Mouse (Mus musculus) G1E-ER4 (cell line): ENCODE results near the gene Car4. TPM values are rescaled to one million over a fixed set of nuclear protein-coding genes. Genes with fewer than 3 reads are reported as not detected.

ENCODE experiments used
- GATA1 ChIP-seq: IDR thresholded peaks from one replicate; pipeline ENCODE4 v1.8.0; 2012; ENCODE audit warnings: low read length, inconsistent platforms
- polyA plus RNA-seq: library from polyadenylated mRNA; stranded (reverse); fragments of >175 nt; gene quantifications from 2 replicates; pipeline ENCODE4 v1.2.3, GENCODE M21; 2012

The Car4 gene
- polyA plus RNA-seq, 1 experiment = not detected

DNA sequence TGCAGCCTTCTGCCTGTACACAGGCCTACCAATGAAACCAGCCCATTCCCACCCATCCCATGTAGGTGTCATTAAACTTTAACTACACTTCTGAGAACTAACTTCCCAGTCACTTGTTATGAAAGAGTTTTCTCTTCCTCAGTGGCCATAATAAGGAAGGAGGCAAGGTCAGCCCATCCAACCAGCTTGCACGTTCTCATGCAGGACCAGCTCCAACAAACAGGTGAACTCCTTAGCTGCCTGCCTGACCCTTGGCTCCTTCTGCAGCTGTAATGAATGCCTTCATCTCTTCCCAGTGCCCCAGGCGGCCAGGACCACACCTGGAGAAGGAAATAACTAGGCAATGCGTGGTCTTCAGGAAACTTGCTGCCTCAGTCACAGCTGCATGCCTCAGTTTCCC lies 11.7 kb upstream of the Car4 start:
- TF ChIP-seq GATA1 = no peak

DNA sequence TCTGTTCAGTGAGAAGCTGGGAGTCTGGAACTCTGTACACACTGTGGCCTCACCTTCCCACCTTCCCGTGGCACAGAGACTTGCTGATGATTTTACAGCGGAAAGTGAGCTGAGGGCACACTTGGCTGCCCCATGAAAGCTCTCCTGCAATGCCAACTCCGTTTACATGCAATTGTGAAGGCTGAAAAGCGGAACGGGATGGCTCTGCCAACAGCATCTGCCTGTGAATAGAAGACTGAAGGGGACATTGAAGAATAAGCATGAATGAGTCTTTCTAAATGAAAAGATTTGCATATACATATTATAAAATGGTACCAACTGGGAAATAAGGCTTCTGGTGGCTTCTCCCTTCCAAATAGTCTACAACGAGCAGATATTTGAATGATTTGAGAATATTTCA lies 10.4 kb upstream of the Car4 start:
- TF ChIP-seq GATA1 = no peak

DNA sequence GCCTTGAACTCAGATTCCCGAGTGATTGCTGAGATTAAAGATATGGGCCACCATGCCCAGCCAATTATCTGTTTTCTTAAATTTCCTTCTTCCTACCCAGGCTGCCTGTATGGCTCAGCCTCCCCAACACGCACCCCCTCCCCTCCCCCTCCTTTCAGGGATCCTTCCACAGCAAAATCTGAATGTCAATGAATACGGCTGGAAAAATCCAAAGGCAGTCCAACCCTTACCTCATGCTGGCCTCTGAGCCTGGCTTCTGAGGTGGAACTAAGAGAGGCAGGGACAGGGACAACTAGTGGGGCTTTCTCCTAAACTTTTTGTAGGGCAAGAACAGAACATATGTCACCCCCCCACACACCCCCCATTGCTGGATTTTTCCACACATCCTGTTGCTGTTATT lies 9.5 kb upstream of the Car4 start:
- no peak for TF ChIP-seq GATA1

DNA sequence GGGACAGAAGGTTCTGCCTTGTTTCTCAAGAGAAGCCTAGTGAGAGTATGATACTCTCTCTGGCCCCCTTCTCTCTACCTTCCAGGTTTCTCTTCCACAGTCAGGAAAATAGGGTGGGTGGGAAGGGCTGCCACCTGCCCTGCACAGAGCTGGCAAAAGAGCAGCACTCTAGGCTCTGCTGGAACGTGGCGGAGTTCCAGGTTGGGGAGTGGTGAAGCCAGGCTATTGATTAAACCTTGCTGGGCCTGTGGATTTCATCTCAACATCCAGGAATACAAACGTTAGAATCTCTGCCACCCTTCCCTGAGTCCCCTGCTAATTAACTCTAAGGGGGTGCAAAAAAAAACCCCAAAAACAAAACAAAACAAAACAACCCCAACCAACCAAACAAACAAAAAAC lies 9.1 kb upstream of the Car4 start:
- TF ChIP-seq GATA1 = no peak

DNA sequence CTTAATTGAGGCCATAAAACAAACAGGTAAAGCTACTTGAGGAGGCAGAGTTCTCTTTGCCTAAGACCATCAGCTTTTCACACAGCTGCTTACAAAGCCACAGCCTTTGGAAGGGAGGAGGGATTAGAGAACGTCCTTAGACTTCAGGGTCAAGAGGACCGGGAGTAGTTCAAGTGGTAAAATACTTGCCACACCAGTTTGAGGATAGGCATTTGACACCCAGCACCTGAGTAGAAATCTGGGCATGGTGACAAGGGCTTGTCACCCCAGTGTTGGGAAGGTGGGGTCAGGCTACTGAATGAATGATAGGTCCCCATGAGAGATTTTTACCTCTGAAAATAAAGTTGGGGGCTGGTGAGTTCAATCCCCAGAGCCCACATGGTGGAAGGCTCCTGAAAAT lies 5.0 kb upstream of the Car4 start:
- TF ChIP-seq GATA1 = no peak

DNA sequence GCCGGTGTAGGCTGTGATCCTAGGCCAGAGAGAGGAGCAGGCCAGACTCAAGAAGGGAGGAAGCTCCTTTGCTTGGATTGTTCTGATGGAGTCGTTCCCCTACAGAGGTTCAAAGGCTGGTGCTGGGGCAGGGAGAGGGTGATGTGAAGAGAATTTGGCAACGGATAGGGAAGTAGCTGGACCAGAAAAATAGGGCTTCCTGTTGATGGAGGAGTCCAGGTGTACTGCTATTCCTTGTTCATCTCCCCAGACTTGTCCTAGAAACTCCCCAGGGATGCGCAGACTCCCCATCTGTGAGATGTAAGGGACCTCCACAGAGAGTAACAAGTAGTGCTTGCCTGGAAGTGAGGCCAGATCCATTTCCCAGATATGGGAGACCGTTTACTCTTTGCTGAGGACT lies 1.2 kb upstream of the Car4 start:
- TF ChIP-seq GATA1 = no peak

DNA sequence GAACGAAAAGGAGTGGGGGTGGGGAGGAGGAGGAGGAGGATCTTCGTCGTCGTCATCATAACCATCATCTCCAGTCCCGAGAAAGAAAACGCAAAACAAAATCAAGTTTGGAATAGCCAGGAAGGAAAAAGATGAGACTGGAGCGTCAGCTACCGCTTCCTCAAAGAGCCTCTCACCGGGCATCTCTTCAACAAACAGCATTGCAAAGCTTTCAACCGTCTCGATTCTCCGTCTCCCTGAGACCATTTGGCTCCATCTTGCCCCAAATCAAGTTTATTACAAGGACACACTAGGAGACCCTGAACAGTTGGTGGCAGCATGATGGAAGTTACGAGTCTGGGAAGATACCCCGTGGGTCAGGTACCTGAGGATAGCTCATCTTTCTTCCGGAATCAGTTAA lies 415 bp upstream of the Car4 start:
- no peak for TF ChIP-seq GATA1

DNA sequence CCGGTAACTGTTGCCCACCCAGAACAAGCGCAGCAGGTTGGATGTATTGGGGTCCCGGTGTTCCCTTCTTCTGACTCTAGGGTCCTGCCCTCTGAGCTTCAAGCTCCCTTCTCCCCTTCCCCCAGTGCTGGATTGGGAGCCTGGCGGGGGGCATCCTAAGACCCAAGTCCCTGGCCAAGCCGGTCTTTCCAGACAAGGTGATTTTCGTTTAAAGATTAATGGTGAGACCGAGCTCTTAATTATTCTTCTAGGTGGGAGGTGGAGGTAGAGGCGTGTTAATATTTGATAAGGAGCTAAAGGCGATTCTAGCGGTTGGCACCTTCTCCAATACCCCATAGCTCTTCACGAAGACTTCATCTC lies 665 bp downstream of the Car4 start:
- TF ChIP-seq GATA1 = no peak

DNA sequence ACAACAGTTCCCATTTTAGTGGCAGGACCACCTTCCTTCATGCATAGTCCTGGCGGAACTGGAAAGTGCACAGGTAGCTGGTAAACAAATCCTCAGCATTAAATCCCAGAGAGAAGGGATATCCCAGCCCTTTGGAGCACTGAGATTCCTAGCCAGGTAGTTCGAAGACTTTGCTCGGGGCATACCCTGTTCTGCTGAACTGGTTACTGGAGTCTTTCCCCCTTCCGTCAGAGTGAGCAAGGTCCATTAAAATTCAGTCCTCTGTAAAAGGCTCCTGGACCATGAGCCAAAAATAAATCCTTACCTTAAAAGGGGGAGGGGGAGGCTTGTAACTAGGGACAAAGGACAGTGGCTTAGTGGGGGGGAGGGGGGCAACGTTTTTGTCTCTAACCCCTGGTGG lies 1.6 kb downstream of the Car4 start:
- TF ChIP-seq GATA1 = no peak

DNA sequence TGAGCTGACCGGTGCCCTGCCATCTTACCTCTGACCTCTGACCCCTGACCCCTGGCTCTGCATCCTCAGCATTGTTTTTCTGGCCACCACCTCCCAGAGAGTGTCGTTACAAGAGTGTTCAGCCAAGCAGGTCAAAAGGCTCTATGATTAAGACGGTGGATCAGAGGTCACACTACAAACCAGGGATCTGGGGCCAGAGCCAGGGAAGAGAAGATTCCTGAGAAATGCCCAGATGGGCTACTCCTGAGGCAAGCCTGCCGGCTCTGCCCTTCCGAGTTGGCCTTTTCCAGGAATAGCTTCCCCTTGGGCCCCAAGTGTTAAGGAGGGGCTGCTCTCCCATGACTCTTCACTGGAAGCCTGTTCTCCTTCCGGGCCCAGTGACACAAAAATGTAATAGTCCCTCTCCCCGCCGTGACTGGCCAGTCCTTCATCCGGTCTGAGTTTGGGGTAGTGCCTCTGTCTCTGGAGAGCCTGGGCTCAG lies 2.2 kb downstream of the Car4 start:
- TF ChIP-seq GATA1 = no peak

DNA sequence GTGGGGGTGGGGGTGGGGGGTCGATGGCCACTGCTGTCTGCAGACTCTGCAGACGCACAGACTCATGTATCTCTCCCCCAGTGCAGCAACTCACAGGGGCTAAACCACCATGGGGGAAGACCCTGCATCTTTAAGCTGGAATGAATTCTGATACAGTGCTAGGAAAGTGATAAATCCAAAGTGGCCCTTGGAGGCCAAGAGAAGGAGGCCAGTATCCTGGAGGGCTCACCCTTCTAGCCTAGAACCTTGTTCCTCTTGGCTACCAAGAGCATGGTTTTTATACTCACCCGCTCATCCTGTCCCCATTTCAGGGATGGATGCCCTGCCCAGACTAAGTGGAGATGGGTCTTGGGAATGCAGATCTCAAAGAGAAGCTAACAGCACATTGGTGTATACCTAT lies 2.7 kb downstream of the Car4 start:
- no peak for TF ChIP-seq GATA1

DNA sequence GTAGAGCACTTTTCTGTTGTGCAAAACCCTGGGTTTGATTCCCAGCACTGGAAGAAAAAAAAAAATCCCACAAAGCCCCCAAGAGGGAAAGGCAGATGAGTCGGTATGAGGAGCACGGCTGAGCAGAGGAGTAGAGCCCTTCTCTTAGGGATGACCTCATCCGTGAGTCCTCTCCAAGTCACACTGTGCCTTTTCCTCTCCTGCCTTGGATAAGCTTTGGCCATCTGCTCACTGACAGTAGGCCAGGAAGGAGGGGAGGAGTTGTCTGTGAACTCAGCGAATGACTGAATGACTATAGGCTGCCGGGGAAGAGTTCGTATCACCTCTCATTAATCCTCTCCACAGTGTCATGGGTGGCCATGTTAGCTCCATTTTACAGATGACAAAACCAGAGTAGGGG lies 3.2 kb downstream of the Car4 start:
- no peak for TF ChIP-seq GATA1

DNA sequence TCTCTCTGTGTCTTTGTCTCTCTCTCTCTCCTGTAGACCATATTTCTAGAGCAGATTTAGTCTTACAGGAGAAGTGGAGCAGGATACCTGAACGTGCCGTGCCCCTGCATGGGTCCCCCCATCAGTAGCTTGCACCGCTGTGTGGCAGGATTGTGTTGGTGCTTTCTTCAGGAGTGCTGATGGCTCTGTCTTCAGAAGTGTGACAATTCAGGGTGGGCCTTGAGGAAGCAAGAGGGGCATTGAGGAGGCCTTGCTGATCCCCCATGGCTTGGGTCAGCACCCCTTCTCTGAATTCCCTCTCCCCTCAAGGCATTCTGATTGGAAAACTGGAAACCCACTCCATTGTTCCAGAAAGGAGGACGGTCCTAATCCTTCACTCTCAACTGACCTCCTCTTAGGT lies 4.0 kb downstream of the Car4 start:
- no peak for TF ChIP-seq GATA1

DNA sequence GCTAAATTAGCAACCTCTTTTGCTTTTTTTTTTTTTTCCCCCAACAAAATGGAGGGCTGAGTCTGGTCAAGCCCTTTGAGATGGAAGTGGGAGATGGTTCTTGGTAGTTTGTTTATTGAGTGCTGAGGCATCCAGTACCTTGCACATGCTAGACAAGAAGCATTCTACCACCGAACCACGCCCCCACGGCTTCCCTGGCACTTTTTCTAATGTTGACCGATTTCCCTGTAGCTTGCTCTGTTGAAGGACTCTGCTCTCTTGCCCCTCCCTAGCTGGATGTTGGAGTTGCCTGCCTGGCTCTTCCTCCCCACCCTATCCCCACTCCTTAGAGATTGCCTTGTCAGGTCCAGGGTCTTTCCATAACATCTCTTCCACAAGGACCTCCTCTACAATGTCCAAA lies 5.0 kb downstream of the Car4 start:
- no peak for TF ChIP-seq GATA1

DNA sequence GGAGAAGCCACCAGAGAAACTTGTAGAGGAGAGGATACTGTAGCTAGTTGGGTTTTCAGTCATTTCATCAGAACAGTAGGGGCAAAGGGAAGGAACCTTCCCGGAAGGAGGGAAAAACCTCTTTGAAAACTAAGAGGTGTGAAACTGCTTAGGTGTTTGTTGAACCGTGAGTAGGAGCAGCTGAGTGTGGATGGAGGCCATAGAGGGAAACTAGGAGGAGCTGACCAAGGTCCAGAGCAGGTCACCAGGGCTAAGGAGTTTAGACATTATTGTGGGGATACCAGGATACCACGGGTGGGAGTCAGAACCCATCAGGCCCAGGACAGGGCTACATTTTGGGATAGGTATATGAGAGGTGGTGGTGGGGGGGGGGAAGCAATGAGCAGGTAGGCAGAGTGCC lies 6.0 kb downstream of the Car4 start:
- TF ChIP-seq GATA1 = no peak

DNA sequence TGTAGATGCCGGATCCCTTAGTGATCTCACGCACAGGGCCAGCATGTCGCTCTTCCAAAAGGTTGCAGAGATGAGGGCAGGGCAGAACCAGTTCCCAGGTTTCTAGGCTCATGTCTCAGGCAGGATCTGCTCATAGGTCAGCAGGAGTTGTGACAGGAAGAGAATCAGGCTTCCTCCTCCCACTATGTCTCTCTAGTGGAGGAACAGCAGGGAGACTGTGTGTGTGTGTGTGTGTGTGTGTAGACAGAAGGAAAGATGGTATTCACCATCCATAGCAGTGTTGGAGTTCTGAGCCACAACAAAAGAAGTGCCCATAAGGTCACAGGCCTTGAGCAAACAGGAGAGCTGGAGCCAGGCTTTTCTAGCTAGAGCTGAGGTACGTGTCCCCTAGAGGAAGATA lies 9.1 kb downstream of the Car4 start:
- no peak for TF ChIP-seq GATA1

DNA sequence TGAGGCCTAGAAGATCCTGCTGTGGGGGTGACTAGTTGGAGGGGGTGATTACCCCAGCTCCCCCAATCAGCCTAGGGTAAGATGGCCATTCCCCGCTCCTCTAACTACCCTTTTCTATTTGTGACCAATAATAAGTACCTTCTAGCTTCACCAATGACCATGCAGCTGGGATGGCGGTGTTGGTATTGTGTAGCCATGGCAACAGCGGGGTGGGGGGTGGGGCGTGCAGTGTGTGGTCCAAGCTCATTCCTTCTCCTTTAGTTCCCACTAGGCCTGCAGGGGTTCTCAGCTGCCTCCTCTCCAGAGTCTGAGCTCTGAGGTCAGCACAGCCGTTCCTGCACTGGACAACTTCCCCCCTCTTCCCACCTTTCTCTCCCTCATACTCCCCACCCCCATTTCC lies 9.5 kb downstream of the Car4 start:
- TF ChIP-seq GATA1 = no peak

DNA sequence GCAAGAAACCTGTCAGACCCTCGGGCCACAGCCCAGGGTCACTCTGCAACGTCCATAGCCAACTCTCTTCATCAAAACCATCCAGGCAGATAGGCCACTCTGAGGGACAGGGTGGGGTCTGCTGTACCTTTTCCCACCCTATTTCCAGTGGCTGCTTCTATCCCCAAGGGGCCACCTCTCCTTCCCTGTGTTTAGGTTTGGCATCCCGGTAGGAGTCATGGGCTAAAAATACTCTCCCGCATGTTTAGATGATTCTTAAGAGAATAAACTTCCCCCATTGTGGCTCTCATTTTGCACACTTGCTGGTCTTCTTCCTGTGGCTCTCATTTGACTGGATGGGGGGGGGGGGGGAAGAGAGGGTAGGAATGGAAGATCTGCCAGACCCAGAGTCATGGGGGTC lies 10.7 kb downstream of the Car4 start:
- TF ChIP-seq GATA1 = no peak

DNA sequence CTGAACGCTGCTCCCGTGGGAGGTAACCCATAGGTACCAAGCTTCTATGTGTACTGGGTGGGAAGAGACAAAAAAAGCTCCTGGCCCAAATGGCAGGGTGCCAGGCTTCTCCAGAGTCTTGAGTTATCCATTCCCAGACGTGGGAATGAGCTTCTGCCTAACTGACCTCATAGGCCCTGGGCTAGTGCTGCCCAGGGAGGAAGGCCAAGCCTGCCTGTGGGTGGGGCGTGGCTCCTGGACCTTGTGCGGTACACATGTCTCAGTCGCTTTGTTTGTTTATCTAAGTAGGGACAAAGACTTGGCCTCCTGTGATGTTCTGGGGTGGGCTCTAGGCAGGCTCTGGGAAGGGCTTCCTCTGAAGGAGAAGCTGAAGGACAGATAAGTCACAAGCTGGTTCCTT lies 11.2 kb downstream of the Car4 start:
- no peak for TF ChIP-seq GATA1

DNA sequence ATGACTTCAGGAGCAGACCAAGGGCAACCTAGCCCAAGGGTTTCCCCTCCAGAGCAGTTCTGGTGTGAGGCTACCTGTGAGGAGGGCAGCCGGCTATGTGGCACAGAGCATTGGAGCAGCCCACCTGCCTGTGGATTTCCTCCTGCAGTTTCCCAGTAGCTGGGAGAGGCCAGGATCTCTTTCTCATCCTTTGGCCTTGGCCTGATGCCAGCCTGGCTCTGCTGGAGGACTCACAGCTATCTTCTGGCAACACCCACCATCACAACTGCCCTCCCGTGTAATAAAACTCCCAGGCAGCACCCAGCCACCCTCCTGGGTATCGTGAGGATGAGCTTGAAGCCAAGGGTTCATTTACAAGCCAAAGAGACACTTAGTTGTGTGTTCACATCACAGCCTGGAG lies 14.5 kb downstream of the Car4 start:
- TF ChIP-seq GATA1 = no peak
